Mouse (Mus musculus) liver, embryonic 15.5 days (tissue): ENCODE measurements around the gene Slc15a2. TPM values are rescaled to one million over a fixed set of nuclear protein-coding genes. Genes with fewer than 3 reads are reported as not detected.

ENCODE experiments used
- ATAC-seq: fragments of 200-750 bp; cut with Nextera tagmentation; 2 replicates; pipeline ENCODE4 v1.8.0; 2017; ENCODE audit warnings: moderate number of reproducible peaks, mild to moderate bottlenecking, moderate library complexity; ENCODE audit not compliant: insufficient read depth
- H3K27ac ChIP-seq: fragments of 300-500 bp; sonication (generic); replicated peaks from 2 replicates; pipeline ENCODE4 v1.5.1; 2015; ENCODE audit warnings: mild to moderate bottlenecking, inconsistent platforms
- H3K27me3 ChIP-seq: fragments of 300-500 bp; sonication (generic); 2 replicates; pipeline ENCODE4 v1.6.1; 2015; ENCODE audit warnings: mild to moderate bottlenecking, inconsistent platforms
- H3K36me3 ChIP-seq: fragments of 300-500 bp; sonication (generic); replicated peaks from 2 replicates; pipeline ENCODE4 v1.6.1; 2015; ENCODE audit warnings: moderate library complexity, mild to moderate bottlenecking, inconsistent platforms
- H3K4me1 ChIP-seq: fragments of 300-500 bp; sonication (generic); replicated peaks from 2 replicates; pipeline ENCODE4 v1.6.1; 2015; ENCODE audit warnings: inconsistent platforms
- H3K4me2 ChIP-seq: fragments of 300-500 bp; sonication (generic); 2 replicates; pipeline ENCODE4 v1.6.1; 2015; ENCODE audit warnings: moderate library complexity, mild to moderate bottlenecking, inconsistent platforms
- H3K4me3 ChIP-seq: fragments of 300-500 bp; sonication (generic); replicated peaks from 2 replicates; pipeline ENCODE4 v1.5.1; 2015; ENCODE audit warnings: mild to moderate bottlenecking, inconsistent platforms
- H3K9ac ChIP-seq: fragments of 300-500 bp; sonication (generic); 2 replicates; pipeline ENCODE4 v1.6.1; 2015; ENCODE audit warnings: moderate library complexity, mild to moderate bottlenecking, inconsistent platforms
- H3K9me3 ChIP-seq: fragments of 300-500 bp; sonication (generic); replicated peaks from 2 replicates; pipeline ENCODE4 v1.6.1; 2016; ENCODE audit warnings: inconsistent platforms
- whole genome bisulfite sequencing: fragments of 180-500 bp; shearing (Covaris S2); methylation state at CpG from one replicate; pipeline ENCODE4 v1.1.7; 2015; ENCODE audit warnings: mixed read lengths; ENCODE audit not compliant: insufficient replicate concordance; 5-methylcytosine and 5-hydroxymethylcytosine counted together
- polyA plus RNA-seq: library from polyadenylated mRNA; unstranded; fragments of >200 nt; fragmentation: Nextera tagmentation; extraction: Ambion mirVana; gene quantifications from 2 replicates; pipeline ENCODE4 v1.2.1, GENCODE M21; 2015

The Slc15a2 gene
- polyA plus RNA-seq, 1 experiment from 2014 or later = 1.7 TPM

GRCm38 (mm10) chr16:36751979-36752378 lies 32.8 kb downstream of the Slc15a2 start:
- 57% methylated on average over 3 of the region's 3 CpGs for WGBS
- Histone ChIP-seq H3K9ac (no peak overlapping the region), H3K4me3 (no peak overlapping the region), H3K36me3 (0 out of 2 replicates have a peak, but pooled peaks cover 6% of the 10 kb centered on the region), H3K27me3 (no peaks in the 10 kb centered on the region), H3K27ac (no peak overlapping the region), H3K4me2 (no peak overlapping the region), H3K4me1 (no peaks in the 10 kb centered on the region), H3K9me3 (no peaks in the 10 kb centered on the region)
- ATAC-seq = no peak

- no peaks in the 10 kb centered on the region for H3K27me3 ChIP-seq
- H3K4me2 ChIP-seq = no peak overlapping the region
- no peak overlapping the region for H3K4me3 ChIP-seq
- no peak overlapping the region for H3K9ac ChIP-seq
- ATAC-seq = no peak
- H3K9me3 ChIP-seq = no peaks in the 10 kb centered on the region
- no peak overlapping the region for H3K27ac ChIP-seq
- WGBS = 24% methylated on average over 2 of the region's 2 CpGs
- H3K4me1 ChIP-seq = no peaks in the 10 kb centered on the region
- H3K36me3 ChIP-seq = no peaks in the 10 kb centered on the region
These were observed 37.0 kb downstream of the Slc15a2 start for GRCm38 (mm10) chr16:36747767-36748166.

- Histone ChIP-seq H3K4me3 (no peak overlapping the region), H3K4me2 (no peak overlapping the region), H3K9ac (no peak overlapping the region), H3K27ac (no peak overlapping the region), H3K9me3 (no peaks in the 10 kb centered on the region), H3K4me1 (no peaks in the 10 kb centered on the region), H3K27me3 (no peaks in the 10 kb centered on the region; the same call in 1 of the 2 replicates), H3K36me3 (no peaks in the 10 kb centered on the region)
- ATAC-seq = no peak
- 72% methylated on average over 4 of the region's 4 CpGs for WGBS
These were observed 37.7 kb downstream of the Slc15a2 start for GRCm38 (mm10) chr16:36747068-36747467.

GRCm38 (mm10) chr16:36743580-36743979 lies 41.2 kb downstream of the Slc15a2 start:
- no peaks in the 10 kb centered on the region for H3K36me3 ChIP-seq
- H3K9ac ChIP-seq = no peak overlapping the region
- H3K4me1 ChIP-seq = no peaks in the 10 kb centered on the region
- no peak overlapping the region for H3K27ac ChIP-seq
- no peak overlapping the region for H3K4me3 ChIP-seq
- H3K9me3 ChIP-seq = no peaks in the 10 kb centered on the region
- no peaks in the 10 kb centered on the region; the same call in 1 of the 2 replicates for H3K27me3 ChIP-seq
- WGBS = 63% methylated on average over 8 of the region's 8 CpGs
- ATAC-seq = no peak
- no peak overlapping the region for H3K4me2 ChIP-seq

GRCm38 (mm10) chr16:36739404-36739930 lies 45.3 kb downstream of the Slc15a2 start:
- Histone ChIP-seq H3K4me2 (no peak overlapping the region), H3K4me1 (no peaks in the 10 kb centered on the region), H3K9me3 (no peaks in the 10 kb centered on the region), H3K4me3 (no peak overlapping the region), H3K27me3 (no peaks in the 10 kb centered on the region; the same call in 1 of the 2 replicates), H3K27ac (no peak overlapping the region), H3K9ac (no peak overlapping the region), H3K36me3 (no peaks in the 10 kb centered on the region)
- WGBS = 37% methylated on average over 4 of the region's 4 CpGs
- no peak for ATAC-seq

GRCm38 (mm10) chr16:36735421-36735820 lies 49.3 kb downstream of the Slc15a2 start:
- no peak overlapping the region for H3K9ac ChIP-seq
- WGBS = 74% methylated on average over 3 of the region's 3 CpGs
- H3K27ac ChIP-seq = no peak overlapping the region
- ATAC-seq = no peak
- no peak overlapping the region for H3K4me2 ChIP-seq
- no peaks in the 10 kb centered on the region for H3K27me3 ChIP-seq
- no peaks in the 10 kb centered on the region for H3K36me3 ChIP-seq
- no peak overlapping the region for H3K4me3 ChIP-seq
- no peaks in the 10 kb centered on the region for H3K9me3 ChIP-seq
- H3K4me1 ChIP-seq = no peaks in the 10 kb centered on the region

GRCm38 (mm10) chr16:36733827-36734226 lies 50.9 kb downstream of the Slc15a2 start:
- Histone ChIP-seq H3K9ac (no peak overlapping the region), H3K4me1 (no peaks in the 10 kb centered on the region), H3K4me3 (no peak overlapping the region), H3K9me3 (no peaks in the 10 kb centered on the region), H3K27me3 (no peaks in the 10 kb centered on the region), H3K4me2 (no peak overlapping the region), H3K36me3 (no peaks in the 10 kb centered on the region), H3K27ac (no peak overlapping the region)
- 45% methylated on average over 1 of the region's 1 CpGs for WGBS
- no peak for ATAC-seq

GRCm38 (mm10) chr16:36732572-36732971 lies 52.2 kb downstream of the Slc15a2 start:
- no peaks in the 10 kb centered on the region for H3K9me3 ChIP-seq
- no peaks in the 10 kb centered on the region for H3K27me3 ChIP-seq
- no peak for ATAC-seq
- H3K4me3 ChIP-seq = no peak overlapping the region
- H3K9ac ChIP-seq = no peak overlapping the region
- H3K4me2 ChIP-seq = no peak overlapping the region
- no peaks in the 10 kb centered on the region for H3K4me1 ChIP-seq
- H3K36me3 ChIP-seq = no peaks in the 10 kb centered on the region
- H3K27ac ChIP-seq = no peak overlapping the region

- H3K4me3 ChIP-seq = no peak overlapping the region
- H3K4me2 ChIP-seq = no peak overlapping the region
- H3K27ac ChIP-seq = no peak overlapping the region
- no peaks in the 10 kb centered on the region for H3K27me3 ChIP-seq
- H3K36me3 ChIP-seq = no peaks in the 10 kb centered on the region
- no peak for ATAC-seq
- no peaks in the 10 kb centered on the region for H3K4me1 ChIP-seq
- H3K9ac ChIP-seq = no peak overlapping the region
- H3K9me3 ChIP-seq = no peaks in the 10 kb centered on the region
- WGBS = 51% methylated on average over 2 of the region's 2 CpGs
These were observed 55.8 kb downstream of the Slc15a2 start for GRCm38 (mm10) chr16:36728959-36729358.

GRCm38 (mm10) chr16:36723880-36724443 lies 60.8 kb downstream of the Slc15a2 start:
- no peak for ATAC-seq
- Histone ChIP-seq H3K27ac (no peak overlapping the region), H3K36me3 (no peaks in the 10 kb centered on the region), H3K9me3 (no peaks in the 10 kb centered on the region), H3K4me1 (no peaks in the 10 kb centered on the region), H3K4me3 (no peak overlapping the region), H3K27me3 (peaks cover 11% of the 10 kb centered on the region; the same call in 1 of the 2 replicates), H3K9ac (no peak overlapping the region), H3K4me2 (no peak overlapping the region)
- WGBS = 27% methylated on average over 3 of the region's 3 CpGs

- Histone ChIP-seq H3K36me3 (no peaks in the 10 kb centered on the region), H3K27me3 (peaks cover 11% of the 10 kb centered on the region; the same call in 1 of the 2 replicates), H3K4me2 (no peak overlapping the region), H3K9me3 (no peaks in the 10 kb centered on the region), H3K27ac (no peak overlapping the region), H3K4me1 (no peaks in the 10 kb centered on the region), H3K4me3 (no peak overlapping the region), H3K9ac (no peak overlapping the region)
- WGBS = 23% methylated on average over 4 of the region's 4 CpGs
- ATAC-seq = no peak
These were observed 62.0 kb downstream of the Slc15a2 start for GRCm38 (mm10) chr16:36722739-36723138.
